Mouse (Mus musculus) heart, embryonic 10.5 days (tissue): ENCODE data around the gene Nfkbia. TPM values are rescaled to one million over a fixed set of nuclear protein-coding genes. Genes with fewer than 3 reads are reported as not detected.

Source experiments
- DNase-seq: peaks from one replicate; pipeline ENCODE4 v3.0.0-alpha.2; 2017; ENCODE audit warnings: low spot score
- H3K27ac ChIP-seq: fragments of 300-500 bp; sonication (generic); 2 replicates; pipeline ENCODE4 v1.5.1; 2016; ENCODE audit warnings: mild to moderate bottlenecking
- H3K27me3 ChIP-seq: fragments of 300-500 bp; sonication (generic); 2 replicates; pipeline ENCODE4 v1.6.1; 2016; ENCODE audit warnings: mild to moderate bottlenecking; ENCODE audit not compliant: poor library complexity, insufficient read depth, severe bottlenecking
- H3K36me3 ChIP-seq: fragments of 300-500 bp; sonication (generic); 2 replicates; pipeline ENCODE4 v1.6.1; 2016; ENCODE audit warnings: mild to moderate bottlenecking, moderate library complexity
- H3K4me1 ChIP-seq: fragments of 300-500 bp; sonication (generic); 2 replicates; pipeline ENCODE4 v1.6.1; 2016; ENCODE audit warnings: mild to moderate bottlenecking
- H3K4me3 ChIP-seq: fragments of 300-500 bp; sonication (generic); 2 replicates; pipeline ENCODE4 v1.5.1; 2016; ENCODE audit warnings: mild to moderate bottlenecking, moderate library complexity
- H3K9me3 ChIP-seq: fragments of 300-500 bp; sonication (generic); 2 replicates; pipeline ENCODE4 v1.6.1; 2016; ENCODE audit warnings: mild to moderate bottlenecking, moderate library complexity
- WGBS: fragments of 180-500 bp; shearing (Covaris S2); methylation state at CpG from one replicate; pipeline ENCODE4 v1.1.7; 2016; 5-methylcytosine and 5-hydroxymethylcytosine counted together
- polyA plus RNA-seq: library from polyadenylated mRNA; unstranded; fragments of >200 nt; fragmentation: Nextera tagmentation; extraction: Ambion mirVana; gene quantifications from 2 replicates; pipeline ENCODE4 v1.2.1, GENCODE M21; 2016

The Nfkbia gene
- polyA plus RNA-seq, 1 experiment from 2014 or later: 44.2 TPM

DNA sequence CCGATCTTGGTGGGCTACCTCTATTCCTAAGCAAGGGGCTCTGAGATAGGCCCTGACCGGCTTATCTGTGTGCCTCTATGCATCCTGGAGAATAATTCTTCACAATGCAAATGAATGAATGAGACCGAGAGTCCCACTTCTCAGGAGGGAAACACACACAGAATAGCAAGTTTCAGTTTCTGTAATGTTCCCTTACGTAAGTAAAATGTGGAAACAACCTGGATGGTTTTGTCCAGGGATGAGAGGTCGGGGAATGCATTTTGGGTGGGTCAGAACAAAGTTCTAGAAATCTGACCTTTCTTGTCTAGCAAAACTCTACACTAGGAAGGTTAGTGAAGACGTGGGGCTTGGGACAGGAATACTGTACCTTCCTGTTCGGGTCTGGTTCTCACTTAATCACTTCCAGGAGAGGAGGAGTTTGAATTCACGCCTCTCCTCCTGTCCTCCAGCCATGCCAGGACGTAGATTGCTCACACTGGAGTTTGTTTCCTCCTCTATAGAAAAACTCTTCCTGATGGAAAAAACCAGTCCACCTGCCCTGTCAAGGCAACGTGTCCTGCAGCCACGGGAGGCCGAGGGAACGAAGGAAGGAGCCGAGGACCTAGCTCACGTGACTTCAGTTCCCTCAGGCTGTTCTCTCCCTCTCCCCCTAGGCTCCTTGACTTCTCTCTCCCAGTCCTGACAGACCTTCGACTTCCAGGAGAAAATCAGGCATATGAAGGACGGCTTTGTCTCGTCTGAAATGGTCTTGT is 5.3 kb downstream of the Nfkbia start:
- WGBS: 69% methylated on average over 18 of the region's 18 CpGs
- Histone ChIP-seq H3K27me3 (no peaks in the 10 kb centered on the region), H3K36me3 (peaks cover 39% of the 10 kb centered on the region), H3K9me3 (no peaks in the 10 kb centered on the region), H3K4me1 (peaks cover 23% of the 10 kb centered on the region), H3K27ac (no peak overlapping the region), H3K4me3 (no peak overlapping the region)
- DNase-seq: no peak

DNA sequence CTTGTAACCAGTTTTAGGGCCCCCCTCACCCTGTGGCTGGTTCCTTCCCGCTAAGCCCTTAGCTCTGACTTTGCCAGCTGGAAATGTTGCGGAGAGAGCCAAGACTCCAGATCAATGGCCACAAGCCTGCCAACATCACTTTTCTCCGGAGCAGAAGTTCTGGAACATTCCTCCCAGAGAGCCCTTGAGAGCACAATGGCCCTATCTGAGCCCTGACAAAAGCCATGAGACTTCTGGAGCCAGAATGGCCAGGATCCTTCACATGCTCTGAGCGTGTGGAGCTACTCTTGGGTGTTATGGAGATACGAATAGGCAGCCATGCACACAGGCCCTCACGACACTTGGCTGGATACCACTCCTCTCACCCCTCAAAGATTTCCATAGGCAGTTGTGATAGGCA is 7.6 kb downstream of the Nfkbia start:
- Histone ChIP-seq H3K36me3 (peaks cover 25% of the 10 kb centered on the region), H3K4me3 (no peak overlapping the region), H3K27me3 (no peaks in the 10 kb centered on the region), H3K27ac (no peak overlapping the region; the same call in 1 of the 2 replicates), H3K9me3 (no peaks in the 10 kb centered on the region), H3K4me1 (peaks cover 10% of the 10 kb centered on the region; the same call in 1 of the 2 replicates)
- WGBS: 89% methylated on average over 6 of the region's 6 CpGs
- no peak for DNase-seq

DNA sequence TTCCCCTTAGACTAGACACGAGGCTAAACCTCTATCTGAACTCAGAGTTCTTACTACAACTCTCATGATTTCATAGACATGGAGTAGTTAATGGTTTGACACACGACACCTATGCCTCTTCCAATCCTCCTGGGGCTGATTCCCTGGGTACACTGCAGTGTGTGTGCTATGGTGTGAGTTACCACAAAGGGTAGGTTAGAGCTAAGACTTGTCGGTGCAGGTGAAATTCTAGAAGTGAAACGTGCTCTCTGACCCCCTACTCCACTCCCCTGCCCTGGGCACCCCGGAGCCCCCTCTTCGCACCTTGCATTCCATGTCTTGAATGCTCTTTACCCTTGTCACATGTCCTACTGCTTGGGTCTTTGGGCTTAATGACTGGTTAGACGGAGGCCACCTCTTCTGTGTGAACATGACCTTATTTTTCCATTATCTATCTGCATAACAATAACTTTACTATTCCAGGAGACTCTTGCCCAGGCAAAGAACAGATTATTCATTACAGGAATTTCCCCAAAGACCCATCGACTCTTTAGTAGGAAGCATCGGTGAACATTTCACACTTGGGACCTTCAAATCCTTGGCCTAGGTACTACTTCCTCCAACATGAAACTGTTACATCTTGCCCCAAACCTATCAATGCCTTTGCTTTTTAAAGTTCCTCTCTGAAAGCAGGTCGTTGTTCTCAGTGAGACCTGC is 8.2 kb downstream of the Nfkbia start:
- DNase-seq: no peak
- Histone ChIP-seq H3K36me3 (peaks cover 22% of the 10 kb centered on the region), H3K4me1 (peaks cover 10% of the 10 kb centered on the region; the same call in 1 of the 2 replicates), H3K4me3 (no peak overlapping the region), H3K9me3 (no peaks in the 10 kb centered on the region), H3K27ac (no peak overlapping the region), H3K27me3 (no peaks in the 10 kb centered on the region)
- 69% methylated on average over 10 of the region's 10 CpGs for WGBS

DNA sequence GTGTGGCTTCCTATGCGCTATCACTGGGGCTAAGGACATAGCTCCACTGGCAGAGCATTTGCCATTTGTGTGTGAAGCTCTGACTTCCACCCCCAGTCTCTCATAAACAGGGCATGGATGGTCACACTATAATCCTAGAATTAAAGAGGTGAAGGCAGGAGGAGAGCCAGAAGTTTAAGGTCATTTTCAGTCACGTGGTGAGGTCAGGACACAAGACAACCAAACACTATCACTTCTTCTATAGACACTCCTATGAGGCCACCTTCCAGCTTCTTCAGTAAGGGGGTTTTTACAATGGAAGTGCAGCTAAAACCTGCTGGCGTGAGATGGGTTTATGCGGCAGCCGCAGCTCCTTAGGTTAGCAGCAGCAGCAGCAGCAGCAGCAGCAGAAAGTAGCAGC is 8.9 kb downstream of the Nfkbia start:
- Histone ChIP-seq H3K4me3 (no peak overlapping the region), H3K27me3 (no peaks in the 10 kb centered on the region), H3K27ac (no peak overlapping the region), H3K36me3 (peaks cover 16% of the 10 kb centered on the region), H3K4me1 (peaks cover 6% of the 10 kb centered on the region; the same call in 1 of the 2 replicates), H3K9me3 (no peaks in the 10 kb centered on the region)
- WGBS: 68% methylated on average over 5 of the region's 5 CpGs
- DNase-seq: no peak

DNA sequence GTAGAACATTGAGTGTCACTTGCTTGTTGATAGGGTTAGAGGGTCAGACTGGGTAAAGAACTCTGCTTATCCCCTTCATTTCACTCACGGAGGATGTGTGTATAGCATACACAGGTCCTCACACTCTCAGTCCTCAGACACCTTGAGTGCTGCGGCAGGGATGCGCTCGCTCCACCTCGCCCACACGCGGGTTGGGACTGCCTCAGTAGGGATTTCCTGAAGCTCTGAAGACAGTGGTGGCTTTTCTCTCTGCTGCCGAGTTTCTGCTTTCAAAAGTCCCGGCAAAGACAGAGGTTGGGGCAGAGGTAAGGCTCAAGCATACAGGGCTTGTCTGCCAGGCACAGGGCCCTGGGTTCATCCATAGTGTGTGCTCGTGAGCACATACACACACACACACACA is 9.7 kb downstream of the Nfkbia start:
- Histone ChIP-seq H3K4me3 (no peak overlapping the region), H3K9me3 (no peaks in the 10 kb centered on the region), H3K27me3 (no peaks in the 10 kb centered on the region), H3K36me3 (peaks cover 7% of the 10 kb centered on the region), H3K4me1 (peaks cover 6% of the 10 kb centered on the region; the same call in 1 of the 2 replicates), H3K27ac (no peak overlapping the region)
- WGBS: 71% methylated on average over 10 of the region's 10 CpGs
- DNase-seq: no peak

DNA sequence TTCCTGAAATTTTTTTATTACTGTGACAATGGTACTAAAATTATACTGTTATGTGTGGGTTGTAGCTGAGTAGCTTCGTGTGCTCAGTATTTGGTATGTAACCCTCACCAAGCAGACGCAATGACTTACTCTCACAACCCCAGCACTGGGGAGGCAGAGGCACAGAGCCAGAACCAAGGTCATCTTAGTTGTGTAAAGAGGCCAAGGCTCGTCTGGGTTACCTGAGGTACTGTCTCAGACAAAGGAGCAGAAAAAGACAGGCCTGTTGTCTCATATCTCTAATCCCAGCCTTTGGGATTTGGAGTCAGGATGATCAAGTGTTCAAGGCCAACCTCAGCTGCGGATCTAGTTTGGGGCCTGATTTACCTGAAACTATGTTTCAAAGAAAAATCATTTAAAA is 10.7 kb downstream of the Nfkbia start:
- DNase-seq: no peak
- no peak overlapping the region for H3K27ac ChIP-seq
- WGBS: 83% methylated on average over 4 of the region's 4 CpGs
- H3K9me3 ChIP-seq: no peaks in the 10 kb centered on the region
- no peaks in the 10 kb centered on the region for H3K27me3 ChIP-seq
- H3K4me3 ChIP-seq: no peak overlapping the region
- H3K4me1 ChIP-seq: peaks cover 6% of the 10 kb centered on the region; the same call in 1 of the 2 replicates
- H3K36me3 ChIP-seq: peaks cover 4% of the 10 kb centered on the region; the same call in 1 of the 2 replicates

DNA sequence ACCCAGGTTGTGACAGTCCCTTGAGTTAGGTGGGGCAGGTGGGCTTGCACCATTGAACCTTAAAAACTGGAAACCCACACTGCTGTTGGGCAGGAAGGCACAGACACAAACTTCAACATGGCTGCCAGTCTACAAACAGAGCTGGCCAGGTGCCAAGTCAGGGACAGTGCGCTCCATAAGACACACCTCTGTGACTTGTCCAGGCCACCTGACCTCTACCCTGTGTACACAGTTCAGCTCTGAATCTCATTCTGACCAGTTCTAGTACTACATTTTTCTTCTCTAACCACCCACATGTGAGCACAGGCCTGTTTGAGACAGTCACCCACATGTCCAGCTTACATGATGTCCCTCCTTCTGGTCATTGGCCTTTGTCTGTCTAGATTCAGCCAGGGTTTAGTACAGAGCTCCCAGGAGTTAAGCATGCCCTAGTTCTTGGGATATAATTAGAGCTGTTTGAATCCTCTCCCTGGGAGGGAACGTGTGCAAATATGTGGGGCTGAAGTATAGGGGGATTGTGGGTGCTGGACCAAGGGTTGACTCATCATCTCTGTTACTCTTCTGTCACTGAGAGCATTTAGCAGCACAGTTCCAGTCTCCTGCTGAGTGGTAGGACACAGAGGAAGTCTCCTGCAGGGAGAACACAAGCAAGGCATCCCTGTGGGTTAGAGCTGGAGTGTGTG is 11.8 kb downstream of the Nfkbia start:
- H3K9me3 ChIP-seq: no peaks in the 10 kb centered on the region
- peaks cover 6% of the 10 kb centered on the region; the same call in 1 of the 2 replicates for H3K4me1 ChIP-seq
- WGBS: 77% methylated on average over 2 of the region's 2 CpGs
- no peak for DNase-seq
- H3K4me3 ChIP-seq: no peak overlapping the region
- no peaks in the 10 kb centered on the region for H3K27me3 ChIP-seq
- 0 out of 2 replicates have a peak overlapping the region, but pooled peaks have one; percentile 24 for H3K27ac ChIP-seq
- peaks cover under 1% of the 10 kb centered on the region; the same call in 1 of the 2 replicates for H3K36me3 ChIP-seq

DNA sequence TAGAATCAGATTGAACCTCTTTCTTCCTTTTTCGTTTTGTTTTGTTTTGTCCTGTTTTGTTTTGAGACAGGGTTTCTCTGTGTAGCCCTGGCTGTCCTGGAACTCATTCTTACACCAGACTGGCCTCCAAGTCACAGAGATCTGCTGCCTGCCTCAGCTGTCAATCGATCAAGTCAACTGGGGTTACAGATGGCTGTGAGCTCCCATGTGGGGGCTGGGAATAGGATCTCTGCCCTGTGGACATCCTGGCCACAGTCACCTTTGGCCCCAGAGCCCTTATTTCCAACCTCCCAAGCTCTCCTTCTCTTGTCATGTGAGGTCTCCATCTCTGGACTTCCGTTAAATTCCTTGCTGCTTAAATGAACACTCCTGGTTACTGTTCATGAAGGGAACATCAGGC is 13.5 kb downstream of the Nfkbia start:
- 73% methylated on average over 3 of the region's 3 CpGs for WGBS
- Histone ChIP-seq H3K36me3 (no peaks in the 10 kb centered on the region), H3K4me3 (no peak overlapping the region), H3K27ac (no peak overlapping the region), H3K4me1 (peaks cover 6% of the 10 kb centered on the region), H3K27me3 (no peaks in the 10 kb centered on the region), H3K9me3 (no peaks in the 10 kb centered on the region)
- DNase-seq: no peak

DNA sequence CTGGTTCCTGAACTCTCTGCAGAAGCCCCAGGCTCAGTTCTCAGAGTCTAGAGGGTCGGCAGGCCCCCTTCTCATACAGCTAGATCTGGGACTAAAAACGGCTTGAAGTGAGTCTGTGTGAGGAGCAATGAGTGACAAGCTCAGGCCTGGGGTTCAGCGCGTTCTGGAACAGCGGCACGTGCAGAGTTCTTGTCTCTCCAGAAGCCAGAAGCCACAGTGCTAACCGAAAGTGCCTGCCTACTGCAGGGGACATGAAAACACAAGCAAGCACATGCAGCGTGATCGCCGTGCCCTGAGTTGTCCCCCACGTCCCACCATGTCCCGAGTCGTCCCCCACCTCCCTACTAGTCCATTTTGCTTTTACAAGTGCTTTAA is 18.3 kb downstream of the Nfkbia start:
- no peaks in the 10 kb centered on the region for H3K36me3 ChIP-seq
- peak overlapping the region; percentile 59; the same call in 1 of the 2 replicates for H3K27ac ChIP-seq
- 0 out of 2 replicates have a peak, but pooled peaks cover 6% of the 10 kb centered on the region for H3K27me3 ChIP-seq
- H3K4me1 ChIP-seq: peaks cover 23% of the 10 kb centered on the region
- 78% methylated on average over 13 of the region's 13 CpGs for WGBS
- H3K9me3 ChIP-seq: no peaks in the 10 kb centered on the region
- H3K4me3 ChIP-seq: no peak overlapping the region
- DNase-seq: no peak

DNA sequence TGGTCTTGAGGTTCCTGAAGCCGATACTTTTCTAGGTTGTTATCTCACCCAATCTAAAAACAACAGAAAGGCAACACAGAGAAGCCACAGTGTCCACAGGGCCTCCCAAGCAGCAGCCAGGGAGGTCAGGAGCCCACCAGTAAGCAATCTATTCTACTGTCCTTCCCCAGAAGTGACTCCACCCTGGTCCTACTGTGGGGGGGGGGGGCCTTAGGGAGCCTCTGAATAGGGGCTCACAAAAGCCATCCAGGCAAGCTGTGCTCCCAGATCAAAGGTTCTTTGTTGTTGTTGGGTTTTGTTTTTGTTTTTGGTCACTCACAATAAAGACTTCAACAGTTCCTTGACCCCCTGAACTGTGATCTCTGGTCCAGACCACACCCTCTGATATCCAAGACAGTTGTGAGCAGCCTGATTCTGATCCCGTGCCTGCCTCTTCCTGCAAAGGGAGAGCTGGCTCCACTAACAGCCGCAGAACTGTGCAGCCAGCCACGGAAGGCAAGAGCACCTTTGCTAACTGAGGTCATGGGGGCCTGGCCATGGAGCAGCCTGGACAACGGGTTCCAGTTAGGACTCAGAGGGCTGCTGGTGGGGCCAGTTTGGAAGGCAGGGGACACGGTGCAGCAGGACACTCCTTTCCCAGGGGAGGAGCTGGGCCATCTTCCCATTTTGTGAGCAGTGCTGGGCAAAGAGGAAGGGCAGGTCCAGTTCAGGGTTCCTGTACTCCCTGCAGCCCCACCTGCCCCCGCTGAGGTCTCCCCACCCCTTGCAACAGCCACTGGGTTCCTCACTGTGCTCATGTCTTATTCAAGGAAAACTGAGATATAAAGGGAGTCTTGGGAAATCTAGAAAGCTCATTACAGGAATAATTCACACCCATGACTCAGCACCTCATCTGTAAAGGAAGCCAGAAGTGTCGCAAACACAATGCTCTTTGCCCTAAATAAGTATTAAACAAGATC is 18.9 kb downstream of the Nfkbia start:
- Histone ChIP-seq H3K27me3 (0 out of 2 replicates have a peak, but pooled peaks cover 7% of the 10 kb centered on the region), H3K27ac (peak overlapping the region; percentile 59), H3K4me3 (peak overlapping the region; percentile 15; the same call in 1 of the 2 replicates), H3K9me3 (no peaks in the 10 kb centered on the region), H3K4me1 (peaks cover 27% of the 10 kb centered on the region), H3K36me3 (no peaks in the 10 kb centered on the region)
- 25% methylated on average over 8 of the region's 8 CpGs for WGBS
- no peak for DNase-seq

DNA sequence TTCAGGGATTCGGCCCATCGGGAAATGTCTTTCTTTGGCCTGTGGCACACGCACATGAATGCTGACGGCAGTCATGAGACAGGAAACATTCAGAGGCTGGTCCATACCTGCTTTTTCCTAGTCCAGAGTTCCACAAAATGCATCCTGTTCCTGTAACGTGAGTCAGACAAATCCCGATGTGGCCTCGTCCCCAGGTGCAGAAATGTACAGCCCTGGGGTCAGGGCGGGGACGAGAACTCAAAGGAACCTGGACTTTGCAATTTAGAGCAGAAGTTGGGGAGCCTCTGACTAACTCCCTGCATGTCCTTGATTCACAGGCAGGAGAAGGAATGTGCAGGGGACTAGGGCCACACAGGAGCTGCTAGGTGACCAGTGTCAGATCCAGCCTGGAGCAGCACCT is 21.1 kb downstream of the Nfkbia start:
- Histone ChIP-seq H3K9me3 (no peaks in the 10 kb centered on the region), H3K36me3 (no peaks in the 10 kb centered on the region), H3K27me3 (0 out of 2 replicates have a peak, but pooled peaks cover 7% of the 10 kb centered on the region), H3K27ac (no peak overlapping the region), H3K4me1 (peaks cover 41% of the 10 kb centered on the region), H3K4me3 (no peak overlapping the region)
- no peak for DNase-seq
- 85% methylated on average over 9 of the region's 9 CpGs for WGBS

DNA sequence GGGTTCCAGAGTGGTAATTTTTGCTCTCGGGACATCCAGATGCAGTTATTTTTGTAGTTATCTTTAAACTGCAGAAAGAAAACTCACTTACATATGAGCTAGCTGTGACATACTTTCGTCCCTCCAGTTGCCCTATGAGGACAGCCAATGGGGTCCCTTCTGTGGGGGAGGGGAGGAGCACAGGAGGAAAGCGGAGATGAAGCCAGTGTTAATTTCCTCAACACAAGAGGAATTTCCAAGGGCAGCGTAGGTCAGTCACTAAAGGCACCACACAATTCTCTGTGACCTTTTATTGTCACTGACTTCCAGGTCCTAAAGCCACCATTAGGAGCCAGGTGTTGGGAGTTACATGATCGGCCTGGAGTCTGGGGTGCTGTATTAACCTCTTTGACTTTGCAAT is 22.0 kb downstream of the Nfkbia start:
- Histone ChIP-seq H3K4me3 (no peak overlapping the region), H3K9me3 (no peaks in the 10 kb centered on the region), H3K27me3 (0 out of 2 replicates have a peak, but pooled peaks cover 7% of the 10 kb centered on the region), H3K36me3 (no peaks in the 10 kb centered on the region), H3K27ac (peak overlapping the region; percentile 39; the same call in 1 of the 2 replicates), H3K4me1 (peaks cover 43% of the 10 kb centered on the region)
- no peak for DNase-seq
- WGBS: 36% methylated on average over 5 of the region's 5 CpGs
